Mouse (Mus musculus): Measurements from ENCODE around the gene D17Wsu92e.

- no peak for TF ChIP-seq HCFC1 (IDR thresholded peaks at IDR 0.05; ENCODE audit: borderline replicate concordance, insufficient read depth, low read length)
- no peak for TF ChIP-seq ZNF384 (IDR thresholded peaks at IDR 0.05; ENCODE audit: low read depth, low read length)
These were observed 56.0 kb downstream of the D17Wsu92e start for GRCm38 (mm10) chr17:27764453-27764852.

All from ES-E14 (cell line).